Mouse (Mus musculus) megakaryocyte-erythroid progenitor cell, adult 5 weeks (primary cell): ENCODE results near the gene Znhit3. TPM values are rescaled to one million over a fixed set of nuclear protein-coding genes. Genes with fewer than 3 reads are reported as not detected.

Experiments
- polyA plus RNA-seq: library from polyadenylated mRNA; stranded (reverse); fragments of >175 nt; gene quantifications from 2 replicates; pipeline ENCODE4 v1.2.3, GENCODE M21; 2012

Gene Znhit3
- 2.3 and 2.4 TPM in 2 replicates for polyA plus RNA-seq

DNA sequence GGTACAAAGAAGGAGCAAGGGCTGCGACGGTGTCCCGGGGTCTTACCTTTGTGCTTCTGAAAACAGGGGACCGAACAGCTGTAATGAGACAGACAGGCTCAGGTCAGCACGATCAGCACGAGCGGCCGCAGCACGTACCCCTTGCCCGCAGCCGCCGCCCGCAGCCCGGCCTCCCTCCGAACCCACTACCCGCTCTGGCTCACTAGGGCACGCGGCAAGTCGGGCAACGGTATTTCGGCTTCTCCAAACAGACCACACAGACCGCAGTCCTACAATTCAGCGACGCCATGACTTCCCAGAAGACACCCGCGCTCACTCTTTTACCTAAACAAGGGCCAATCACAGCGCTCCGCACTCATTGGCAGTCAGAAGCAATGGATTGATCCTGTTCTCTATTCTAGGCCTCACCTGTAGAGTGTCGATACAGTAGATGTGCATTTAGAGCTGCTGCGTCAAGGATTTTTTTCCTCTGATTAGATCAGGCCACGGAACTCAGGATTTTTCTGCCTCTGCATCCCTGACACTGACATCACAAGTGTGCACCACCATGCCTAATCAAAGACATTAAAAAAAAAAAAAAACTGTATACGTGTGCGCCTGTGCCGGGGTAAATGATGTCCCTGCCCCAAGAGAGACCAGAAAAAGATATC lies at the start of gene Znhit3:
Znhit3 (minus strand) TSS at position 314 of the 650 bp plus-strand sequence.

DNA sequence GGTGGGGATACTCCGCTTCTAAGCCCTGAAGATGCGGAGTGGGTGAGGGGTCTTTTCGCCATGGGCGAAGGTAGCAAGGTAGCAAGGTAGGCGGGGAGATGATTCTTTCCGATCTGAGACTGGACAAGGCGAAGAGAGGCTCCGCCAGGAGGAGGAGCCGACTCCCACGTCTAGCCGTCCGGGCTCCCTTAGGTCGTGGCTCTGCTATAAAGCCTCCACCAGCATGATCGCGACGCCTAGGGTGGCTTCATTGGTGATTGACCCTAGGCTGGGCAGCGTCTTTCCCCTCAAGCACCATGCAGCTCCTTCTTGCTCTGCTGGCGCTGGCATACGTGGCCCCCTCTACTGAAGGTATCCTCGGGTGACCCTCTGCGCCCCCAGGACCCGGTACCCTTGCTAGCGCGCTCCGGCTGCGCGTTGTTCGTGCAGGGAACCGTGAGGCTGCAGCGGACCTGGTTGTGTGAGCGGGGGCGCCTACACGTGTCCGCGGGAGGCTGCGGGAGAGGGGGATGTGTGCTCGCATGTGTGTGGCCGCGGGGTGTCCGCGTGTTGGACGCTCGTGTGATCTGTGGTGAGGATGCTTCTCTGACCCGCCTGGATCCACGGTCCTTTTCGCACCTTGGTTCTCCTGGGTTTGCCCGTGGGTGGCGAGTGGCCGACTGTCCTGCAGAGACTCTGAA lies 41.6 kb upstream of the Znhit3 start, which contains the start of gene Car4:
Car4 (plus strand) TSS at position 196 of the 680 bp plus-strand sequence.

DNA sequence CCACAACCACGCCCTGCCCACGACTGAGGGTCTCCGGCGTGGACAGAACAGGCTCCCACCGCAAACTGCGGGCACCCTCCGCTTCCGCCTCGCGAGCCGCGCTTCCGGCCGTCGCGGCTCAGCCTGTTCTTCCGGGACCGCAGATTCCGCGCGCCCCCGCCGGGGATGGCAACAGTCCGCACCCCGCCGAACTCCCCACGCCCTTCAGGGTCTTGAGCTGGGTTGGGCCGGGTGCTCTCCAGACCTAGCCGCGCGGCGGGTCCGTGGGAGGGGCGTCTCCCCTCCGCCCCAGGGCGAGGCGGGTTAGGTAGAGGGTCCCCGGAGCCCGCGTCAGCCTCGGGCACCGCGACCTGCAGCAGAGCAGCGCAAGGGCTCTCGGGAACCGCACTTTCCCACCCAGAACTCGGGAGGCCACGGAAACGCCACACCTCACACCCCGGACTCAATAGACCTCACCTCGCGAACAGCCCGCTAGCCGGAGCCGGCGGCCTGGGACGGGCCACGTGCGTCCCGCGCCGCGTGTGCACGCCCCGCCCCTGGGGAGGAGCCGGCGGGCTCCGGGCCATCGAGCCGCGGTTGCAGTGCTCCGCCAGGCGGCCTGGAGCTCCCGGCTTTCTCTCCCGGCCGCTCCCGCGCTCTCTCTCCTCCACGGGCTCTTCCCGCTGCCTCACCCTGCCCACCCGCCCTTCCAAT lies 36.2 kb downstream of the Znhit3 start, which contains the start of the genes Myo19 and Pigw:
Myo19 (plus strand) TSS at position 377 of the 693 bp plus-strand sequence.
Pigw (minus strand) TSS at position 514 of the 693 bp plus-strand sequence.

DNA sequence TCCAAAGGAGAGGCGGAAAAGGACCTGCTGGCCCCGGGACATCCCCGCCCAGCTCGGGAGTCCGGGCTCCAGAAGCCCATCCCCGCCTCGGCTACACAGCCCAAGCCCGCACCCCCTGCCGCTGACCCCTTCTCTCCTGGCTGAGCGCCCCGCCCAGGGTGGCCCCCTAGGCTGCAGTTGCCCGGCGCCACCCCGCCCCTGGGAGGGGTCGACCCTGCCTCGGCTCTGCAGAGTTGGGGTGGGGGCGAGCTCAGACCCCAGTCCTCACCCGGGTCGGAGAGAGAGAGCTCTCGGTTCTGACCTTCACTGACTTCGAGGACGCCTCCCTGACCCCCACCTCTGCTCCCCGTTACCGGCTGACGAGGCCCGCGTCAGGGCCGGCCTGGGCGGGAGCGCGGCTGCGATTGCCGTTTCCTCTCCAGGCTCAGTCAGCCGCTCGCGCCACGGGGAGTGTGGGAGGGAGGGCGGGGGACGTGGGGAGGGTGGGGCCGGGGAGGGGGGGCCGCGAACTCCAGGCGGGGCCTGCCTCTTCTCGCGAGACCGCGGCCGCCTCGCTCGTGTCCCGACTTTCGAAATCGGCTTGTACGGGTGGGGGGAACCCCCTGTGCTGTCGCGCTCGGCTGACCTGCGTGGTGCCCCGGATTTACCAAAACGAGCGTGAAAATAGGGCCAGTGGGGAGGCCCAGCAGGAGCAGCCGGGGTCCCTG lies 45.7 kb downstream of the Znhit3 start, which contains the start of gene Ggnbp2:
Ggnbp2 (minus strand) TSS at position 481 of the 707 bp plus-strand sequence.

Other genes with a start within 250 kb of the Znhit3 start
- gene Mrm1, start 96.9 kb downstream of the Znhit3 start, polyA plus RNA-seq, result 7.8 and 8.2 TPM in 2 replicates
- 22.0 and 29.9 TPM in 2 replicates for gene Dhrs11, start 87.4 kb downstream of the Znhit3 start, polyA plus RNA-seq
- 78.9 and 124 TPM in 2 replicates for gene Ggnbp2, start 45.5 kb downstream of the Znhit3 start, polyA plus RNA-seq
- 17.2 and 19.4 TPM in 2 replicates for gene Myo19, start 36.2 kb downstream of the Znhit3 start, polyA plus RNA-seq
- 1.4 and 1.9 TPM in 2 replicates for gene Pigw, start 36.1 kb downstream of the Znhit3 start, polyA plus RNA-seq
- not detected in 2 replicates for gene Car4, start 41.4 kb upstream of the Znhit3 start, polyA plus RNA-seq
- gene Usp32, start 223.8 kb upstream of the Znhit3 start, polyA plus RNA-seq, result 7.2 and 10.3 TPM in 2 replicates